Mouse (Mus musculus): ENCODE data around the gene Wdpcp. TPM values are rescaled to one million over a fixed set of nuclear protein-coding genes. Genes with fewer than 3 reads are reported as not detected.

The Wdpcp gene
- polyA plus RNA-seq, 1 experiment from 2014 or later = 10.9 TPM

- Histone ChIP-seq H3K4me2 (no peak overlapping the region), H3K27ac (replicated peaks) (no peak overlapping the region), H3K27me3 (no peaks in the 10 kb centered on the region), H3K4me1 (replicated peaks) (no peaks in the 10 kb centered on the region), H3K9me3 (no peaks in the 10 kb centered on the region), H3K4me3 (no peak overlapping the region), H3K9ac (no peak overlapping the region), H3K36me3 (no peaks in the 10 kb centered on the region)
- no peak for ATAC-seq (ENCODE audit: low read depth)
- whole genome bisulfite sequencing = 84% methylated on average over 1 of the region's 1 CpGs
Observed at GRCm38 (mm10) chr11:21826521-21826920, 254.5 kb downstream of the Wdpcp start.

GRCm38 (mm10) chr11:21847040-21847439 is 275.0 kb downstream of the Wdpcp start:
- Histone ChIP-seq H3K36me3 (no peaks in the 10 kb centered on the region), H3K9me3 (no peaks in the 10 kb centered on the region), H3K27me3 (no peaks in the 10 kb centered on the region), H3K4me3 (no peak overlapping the region), H3K9ac (no peak overlapping the region), H3K4me2 (no peak overlapping the region), H3K4me1 (replicated peaks) (no peaks in the 10 kb centered on the region), H3K27ac (replicated peaks) (no peak overlapping the region)
- 98% methylated on average over 2 of the region's 2 CpGs for WGBS
- ATAC-seq (ENCODE audit: low read depth) = no peak

DNA sequence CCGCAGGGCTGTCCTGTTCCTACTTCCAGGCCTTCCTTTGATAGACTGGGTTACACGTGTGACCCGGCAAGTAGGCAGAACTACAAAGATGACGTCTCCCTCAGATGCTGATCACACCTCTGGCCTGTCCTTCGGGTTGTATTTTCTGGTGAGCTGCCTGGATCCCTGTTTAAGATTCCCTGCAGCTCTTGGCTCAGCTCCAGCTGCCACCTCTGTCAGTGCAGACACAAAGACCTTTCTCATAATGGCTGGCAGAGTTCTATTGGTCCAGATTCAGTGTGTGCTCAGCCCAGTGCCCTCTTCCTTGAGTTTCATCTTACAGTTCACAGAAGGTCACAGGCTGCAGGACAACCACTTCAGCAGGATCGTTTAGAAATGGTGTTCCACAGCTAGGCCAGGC is 292.0 kb downstream of the Wdpcp start:
- Histone ChIP-seq H3K4me2 (no peak overlapping the region), H3K9ac (0 out of 2 replicates have a peak overlapping the region, but pooled peaks have one; percentile 22), H3K4me3 (no peak overlapping the region), H3K4me1 (replicated peaks) (peaks cover 11% of the 10 kb centered on the region), H3K36me3 (no peaks in the 10 kb centered on the region), H3K27me3 (no peaks in the 10 kb centered on the region), H3K27ac (replicated peaks) (no peak overlapping the region), H3K9me3 (0 out of 2 replicates have a peak, but pooled peaks cover 3% of the 10 kb centered on the region)
- 34% methylated on average over 6 of the region's 6 CpGs for WGBS
- peak; percentile 72 for ATAC-seq (ENCODE audit: low read depth)

- ATAC-seq (ENCODE audit: low read depth) = no peak
- H3K27ac ChIP-seq (replicated peaks) = no peak overlapping the region
Observed at GRCm38 (mm10) chr11:21864516-21864915, 292.5 kb downstream of the Wdpcp start.

GRCm38 (mm10) chr11:21868675-21869074 is 296.6 kb downstream of the Wdpcp start:
- no peaks in the 10 kb centered on the region for H3K27me3 ChIP-seq
- H3K36me3 ChIP-seq = no peaks in the 10 kb centered on the region
- H3K9me3 ChIP-seq = no peaks in the 10 kb centered on the region
- 67% methylated on average over 3 of the region's 3 CpGs for WGBS
- peaks cover 10% of the 10 kb centered on the region for H3K4me1 ChIP-seq (replicated peaks)
- no peak overlapping the region for H3K27ac ChIP-seq (replicated peaks)
- no peak for ATAC-seq (ENCODE audit: low read depth)
- H3K9ac ChIP-seq = no peak overlapping the region
- no peak overlapping the region for H3K4me3 ChIP-seq
- H3K4me2 ChIP-seq = no peak overlapping the region

More at GRCm38 (mm10) chr11:21864516-21864915, 292.5 kb downstream of the Wdpcp start:
- WGBS = 44% methylated on average over 6 of the region's 6 CpGs
- Histone ChIP-seq H3K27me3 (no peaks in the 10 kb centered on the region), H3K9me3 (0 out of 2 replicates have a peak, but pooled peaks cover 3% of the 10 kb centered on the region), H3K4me2 (no peak overlapping the region), H3K4me1 (replicated peaks) (peaks cover 11% of the 10 kb centered on the region), H3K36me3 (no peaks in the 10 kb centered on the region), H3K9ac (no peak overlapping the region), H3K4me3 (no peak overlapping the region)

- Histone ChIP-seq H3K4me2 (no peak overlapping the region), H3K27me3 (no peaks in the 10 kb centered on the region), H3K36me3 (no peaks in the 10 kb centered on the region), H3K9ac (no peak overlapping the region), H3K4me3 (no peak overlapping the region), H3K27ac (replicated peaks) (no peak overlapping the region), H3K9me3 (0 out of 2 replicates have a peak, but pooled peaks cover 6% of the 10 kb centered on the region), H3K4me1 (replicated peaks) (no peaks in the 10 kb centered on the region)
- WGBS = 91% methylated on average over 1 of the region's 1 CpGs
- ATAC-seq (ENCODE audit: low read depth) = no peak
Observed at GRCm38 (mm10) chr11:21870863-21871262, 298.8 kb downstream of the Wdpcp start.

- no peaks in the 10 kb centered on the region for H3K27me3 ChIP-seq
- H3K9ac ChIP-seq = no peak overlapping the region
- no peak overlapping the region for H3K27ac ChIP-seq (replicated peaks)
- H3K4me2 ChIP-seq = no peak overlapping the region
- no peak overlapping the region for H3K4me3 ChIP-seq
- no peaks in the 10 kb centered on the region for H3K4me1 ChIP-seq (replicated peaks)
- no peaks in the 10 kb centered on the region for H3K36me3 ChIP-seq
- 84% methylated on average over 4 of the region's 4 CpGs for WGBS
- 0 out of 2 replicates have a peak, but pooled peaks cover 6% of the 10 kb centered on the region for H3K9me3 ChIP-seq
- ATAC-seq (ENCODE audit: low read depth) = no peak
Observed at GRCm38 (mm10) chr11:21871728-21872127, 299.7 kb downstream of the Wdpcp start.

DNA sequence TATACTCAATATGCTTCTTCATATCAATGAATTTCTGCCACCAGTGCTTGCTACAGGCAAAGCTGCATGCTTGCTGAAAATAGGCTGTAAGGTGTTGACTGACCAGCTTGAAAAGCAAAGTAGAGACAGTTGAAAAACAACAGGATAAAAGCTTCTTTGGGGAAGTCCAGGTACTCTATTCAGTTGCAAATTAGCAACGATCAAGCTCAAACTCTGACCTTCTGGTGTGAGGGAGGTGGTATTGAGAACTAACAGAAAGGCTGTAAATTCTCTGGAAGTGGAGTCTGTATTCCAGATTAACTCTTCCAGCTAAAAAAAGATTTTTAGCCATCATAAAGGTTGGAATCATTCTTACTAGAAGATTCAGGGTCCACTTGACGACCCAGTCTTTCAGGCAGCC is 303.0 kb downstream of the Wdpcp start:
- Histone ChIP-seq H3K9ac (no peak overlapping the region), H3K9me3 (0 out of 2 replicates have a peak, but pooled peaks cover 6% of the 10 kb centered on the region), H3K4me3 (no peak overlapping the region), H3K4me2 (no peak overlapping the region), H3K36me3 (no peaks in the 10 kb centered on the region), H3K27ac (replicated peaks) (no peak overlapping the region), H3K4me1 (replicated peaks) (no peaks in the 10 kb centered on the region), H3K27me3 (no peaks in the 10 kb centered on the region)
- ATAC-seq (ENCODE audit: low read depth) = no peak
- WGBS = 80% methylated on average over 2 of the region's 2 CpGs

DNA sequence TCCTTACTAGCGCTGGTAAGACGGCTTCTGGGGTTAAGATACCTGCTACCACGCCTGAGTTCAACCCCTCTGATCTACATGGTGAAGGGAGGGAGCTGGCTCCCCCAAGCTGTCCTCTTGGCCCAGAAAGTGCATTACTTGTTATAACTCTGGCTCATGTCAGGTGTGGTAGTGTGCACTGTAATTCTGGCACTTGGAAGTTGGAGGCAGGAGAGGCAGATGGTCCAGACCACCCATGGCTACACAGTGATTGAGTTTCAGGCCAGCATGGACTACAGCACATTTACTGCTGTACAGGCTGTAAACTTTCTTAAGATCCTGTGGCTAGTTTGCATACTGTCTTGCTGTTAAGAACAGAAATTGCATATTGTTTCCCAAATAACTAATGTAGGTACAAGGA is 322.7 kb downstream of the Wdpcp start:
- Histone ChIP-seq H3K27ac (replicated peaks) (no peak overlapping the region), H3K36me3 (no peaks in the 10 kb centered on the region), H3K9me3 (no peaks in the 10 kb centered on the region), H3K4me3 (no peak overlapping the region), H3K27me3 (no peaks in the 10 kb centered on the region), H3K4me1 (replicated peaks) (no peaks in the 10 kb centered on the region), H3K9ac (no peak overlapping the region), H3K4me2 (no peak overlapping the region)
- ATAC-seq (ENCODE audit: low read depth) = no peak
- WGBS = 82% methylated on average over 3 of the region's 3 CpGs

DNA sequence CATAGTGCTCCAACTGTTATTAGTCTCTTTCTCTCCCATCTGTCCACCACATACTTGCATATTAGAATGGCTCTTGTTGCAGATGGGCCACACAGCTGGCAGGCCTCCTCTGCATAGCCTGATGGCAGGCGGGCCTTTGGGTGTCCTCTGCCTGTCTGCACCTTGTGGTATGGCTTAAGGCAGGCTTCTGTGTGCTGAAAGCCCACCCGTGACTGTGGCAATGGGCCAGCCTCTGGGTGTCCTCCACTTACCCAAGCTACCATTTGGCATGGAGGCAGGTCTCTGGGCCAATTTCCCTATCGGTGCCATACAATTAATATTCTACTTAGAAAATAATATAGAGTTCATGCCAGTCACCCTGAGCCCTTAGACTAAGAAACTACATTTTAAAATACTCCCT is 350.5 kb downstream of the Wdpcp start:
- H3K4me1 ChIP-seq (replicated peaks) = no peaks in the 10 kb centered on the region
- H3K36me3 ChIP-seq = no peaks in the 10 kb centered on the region
- H3K9me3 ChIP-seq = no peaks in the 10 kb centered on the region
- H3K4me3 ChIP-seq = no peak overlapping the region
- WGBS = 86% methylated on average over 3 of the region's 3 CpGs
- H3K27me3 ChIP-seq = no peaks in the 10 kb centered on the region
- no peak for ATAC-seq (ENCODE audit: low read depth)
- no peak overlapping the region for H3K9ac ChIP-seq
- H3K27ac ChIP-seq (replicated peaks) = no peak overlapping the region
- no peak overlapping the region for H3K4me2 ChIP-seq

Small RNAs within 50 kb of the gene (microRNA-seq; reads per million reads assigned to microRNA genes)
- not detected for gene Gm22990

Other genes with a start within 250 kb of the Wdpcp start
- gene Ugp2, start 201.0 kb upstream of the Wdpcp start, polyA plus RNA-seq (2015; fragmentation: Nextera tagmentation; extraction: Ambion mirVana) = 73.2 and 75.2 TPM in 2 replicates
- 463 and 487 TPM in 2 replicates for gene Mdh1, start 132 bp downstream of the Wdpcp start, polyA plus RNA-seq (2015; fragmentation: Nextera tagmentation; extraction: Ambion mirVana)